Mouse (Mus musculus) heart, embryonic 12.5 days (tissue): ENCODE measurements at regions not wholly inside any gene's neighbourhood (a gene's known extent, or its start where the extent isn't known, plus 50 kb on each side); places are given as distances from the start of the nearest gene placed in this dataset.

Experiments
- ATAC-seq: fragments of 200-750 bp; cut with Nextera tagmentation; 2 replicates; pipeline ENCODE4 v1.8.0; 2017; ENCODE audit warnings: moderate TSS enrichment, moderate library complexity; ENCODE audit not compliant: insufficient number of reproducible peaks, low FRiP score
- H3K27ac ChIP-seq: fragments of 300-500 bp; sonication (generic); 2 replicates; pipeline ENCODE4 v1.5.1; 2016; ENCODE audit warnings: mild to moderate bottlenecking, moderate library complexity; ENCODE audit not compliant: poor library complexity, severe bottlenecking
- H3K27me3 ChIP-seq: fragments of 300-500 bp; sonication (generic); replicated peaks from 2 replicates; pipeline ENCODE4 v1.6.1; 2016; ENCODE audit warnings: mild to moderate bottlenecking, moderate library complexity
- H3K36me3 ChIP-seq: fragments of 300-500 bp; sonication (generic); 2 replicates; pipeline ENCODE4 v1.6.1; 2016; ENCODE audit warnings: mild to moderate bottlenecking, moderate library complexity
- H3K4me1 ChIP-seq: fragments of 300-500 bp; sonication (generic); replicated peaks from 2 replicates; pipeline ENCODE4 v1.6.1; 2016; ENCODE audit warnings: mild to moderate bottlenecking
- H3K4me2 ChIP-seq: fragments of 300-500 bp; sonication (generic); 2 replicates; pipeline ENCODE4 v1.6.1; 2016; ENCODE audit warnings: mild to moderate bottlenecking, moderate library complexity
- H3K4me3 ChIP-seq: fragments of 300-500 bp; sonication (generic); 2 replicates; pipeline ENCODE4 v1.5.1; 2016; ENCODE audit warnings: mild to moderate bottlenecking
- H3K9ac ChIP-seq: fragments of 300-500 bp; sonication (generic); 2 replicates; pipeline ENCODE4 v1.6.1; 2016; ENCODE audit warnings: mild to moderate bottlenecking, moderate library complexity
- H3K9me3 ChIP-seq: fragments of 300-500 bp; sonication (generic); replicated peaks from 2 replicates; pipeline ENCODE4 v1.6.1; 2016; ENCODE audit warnings: mild to moderate bottlenecking, moderate library complexity
- WGBS: fragments of 180-500 bp; shearing (Covaris S2); methylation state at CpG from one replicate; pipeline ENCODE4 v1.1.7; 2016; 5-methylcytosine and 5-hydroxymethylcytosine counted together

DNA sequence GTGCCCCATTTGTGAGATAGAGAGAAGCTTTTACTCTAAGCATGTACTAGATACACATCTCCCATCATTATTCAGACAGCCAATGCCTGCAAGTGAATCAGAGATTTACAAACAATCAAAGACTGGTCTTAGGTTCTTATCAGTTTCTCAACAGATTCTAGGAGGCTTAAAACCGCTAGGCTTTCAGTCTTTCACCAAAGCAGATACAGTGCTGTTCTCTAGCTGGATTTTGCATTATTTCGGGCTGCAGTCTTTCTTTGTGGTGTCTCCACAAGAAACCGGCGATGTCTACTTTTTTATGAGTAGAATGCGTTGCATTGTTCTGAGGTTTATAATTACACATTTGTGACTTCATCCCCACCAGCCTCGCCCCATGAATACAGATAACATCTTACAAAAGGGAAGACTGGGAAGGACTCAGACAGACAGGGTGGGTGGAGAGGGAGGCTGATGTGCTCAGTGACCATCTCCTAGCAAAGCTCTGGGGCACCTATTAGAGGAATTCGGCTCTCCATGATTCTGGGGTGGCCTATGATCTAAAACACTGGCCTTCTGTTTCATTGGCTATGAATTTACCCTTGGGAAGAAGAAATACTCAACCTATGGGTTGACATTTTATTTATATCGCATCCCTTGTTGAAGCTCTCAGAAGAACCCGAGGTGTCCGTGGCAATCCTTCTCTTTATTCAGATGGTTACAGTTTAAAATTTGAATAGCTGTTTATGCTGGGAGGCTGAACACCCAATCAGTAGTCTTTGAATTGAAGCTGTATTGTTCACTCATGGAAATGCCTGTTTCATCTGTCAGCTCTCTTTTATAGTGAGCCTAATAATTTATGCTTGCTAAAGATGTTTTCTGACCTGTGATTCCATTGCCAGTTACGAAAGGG is 343.8 kb downstream of the Tmem161b start:
- no peak for ATAC-seq
- no peaks in the 10 kb centered on the region for H3K27me3 ChIP-seq
- no peaks in the 10 kb centered on the region for H3K9me3 ChIP-seq
- H3K4me1 ChIP-seq, result no peaks in the 10 kb centered on the region
- no peak overlapping the region for H3K9ac ChIP-seq
- WGBS, result 76% methylated on average over 11 of the region's 11 CpGs
- H3K4me2 ChIP-seq, result no peak overlapping the region
- no peaks in the 10 kb centered on the region for H3K36me3 ChIP-seq
- H3K27ac ChIP-seq, result no peak overlapping the region
- no peak overlapping the region for H3K4me3 ChIP-seq

GRCm38 (mm10) chr13:84566533-84566832 is 344.4 kb downstream of the Tmem161b start:
- Histone ChIP-seq H3K36me3 (no peaks in the 10 kb centered on the region), H3K4me2 (no peak overlapping the region), H3K4me3 (no peak overlapping the region), H3K27me3 (no peaks in the 10 kb centered on the region), H3K9me3 (no peaks in the 10 kb centered on the region), H3K4me1 (no peaks in the 10 kb centered on the region), H3K27ac (no peak overlapping the region), H3K9ac (no peak overlapping the region)
- WGBS, result 77% methylated on average over 6 of the region's 6 CpGs
- ATAC-seq, result no peak

GRCm38 (mm10) chr13:84569371-84569770 is 347.3 kb downstream of the Tmem161b start:
- no peak for ATAC-seq
- no peaks in the 10 kb centered on the region for H3K4me1 ChIP-seq
- no peak overlapping the region for H3K9ac ChIP-seq
- H3K4me3 ChIP-seq, result no peak overlapping the region
- H3K27me3 ChIP-seq, result no peaks in the 10 kb centered on the region
- no peaks in the 10 kb centered on the region for H3K36me3 ChIP-seq
- H3K27ac ChIP-seq, result no peak overlapping the region
- no peaks in the 10 kb centered on the region for H3K9me3 ChIP-seq
- no peak overlapping the region for H3K4me2 ChIP-seq

- Histone ChIP-seq H3K27ac (no peak overlapping the region), H3K36me3 (no peaks in the 10 kb centered on the region), H3K9ac (no peak overlapping the region), H3K27me3 (no peaks in the 10 kb centered on the region), H3K4me1 (no peaks in the 10 kb centered on the region), H3K4me3 (no peak overlapping the region), H3K9me3 (no peaks in the 10 kb centered on the region), H3K4me2 (no peak overlapping the region)
- no peak for ATAC-seq
- 81% methylated on average over 2 of the region's 2 CpGs for WGBS
Observed at GRCm38 (mm10) chr13:84570206-84570605, 348.1 kb downstream of the Tmem161b start.

GRCm38 (mm10) chr13:84570984-84571844 is 349.1 kb downstream of the Tmem161b start:
- no peak overlapping the region for H3K9ac ChIP-seq
- no peaks in the 10 kb centered on the region for H3K36me3 ChIP-seq
- no peaks in the 10 kb centered on the region for H3K9me3 ChIP-seq
- no peaks in the 10 kb centered on the region for H3K27me3 ChIP-seq
- H3K4me1 ChIP-seq, result no peaks in the 10 kb centered on the region
- no peak overlapping the region for H3K4me3 ChIP-seq
- peak; percentile 39; the same call in 1 of the 2 replicates for ATAC-seq
- no peak overlapping the region for H3K27ac ChIP-seq
- H3K4me2 ChIP-seq, result no peak overlapping the region
- 35% methylated on average over 10 of the region's 10 CpGs for WGBS

DNA sequence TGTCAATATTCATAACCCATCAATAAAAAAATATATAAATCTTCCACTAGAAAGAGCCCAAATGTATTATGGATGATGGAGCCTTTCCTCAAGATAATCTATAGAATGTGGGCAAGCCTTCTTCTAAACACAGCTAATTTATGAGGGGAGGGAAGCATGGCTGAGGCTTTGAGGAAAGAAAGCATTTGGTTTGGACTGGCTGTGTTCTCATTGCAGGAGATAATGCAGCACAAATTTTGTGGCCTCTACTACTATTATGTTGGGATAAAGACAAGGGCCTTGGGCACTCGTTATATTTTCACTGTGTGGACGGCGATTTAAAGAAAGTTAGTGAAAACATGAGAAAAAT is 349.7 kb downstream of the Tmem161b start:
- WGBS, result 80% methylated on average over 3 of the region's 3 CpGs
- no peak for ATAC-seq

GRCm38 (mm10) chr13:84572231-84572630 is 350.1 kb downstream of the Tmem161b start:
- Histone ChIP-seq H3K4me3 (no peak overlapping the region), H3K9ac (no peak overlapping the region), H3K4me1 (no peaks in the 10 kb centered on the region), H3K36me3 (no peaks in the 10 kb centered on the region), H3K27ac (no peak overlapping the region), H3K27me3 (no peaks in the 10 kb centered on the region), H3K9me3 (no peaks in the 10 kb centered on the region), H3K4me2 (no peak overlapping the region)
- 79% methylated on average over 2 of the region's 2 CpGs for WGBS
- ATAC-seq, result no peak

More for the DNA sequence above, 349.7 kb downstream of the Tmem161b start:
- Histone ChIP-seq H3K4me2 (no peak overlapping the region), H3K9ac (no peak overlapping the region), H3K4me1 (no peaks in the 10 kb centered on the region), H3K36me3 (no peaks in the 10 kb centered on the region), H3K4me3 (no peak overlapping the region), H3K27ac (no peak overlapping the region), H3K27me3 (no peaks in the 10 kb centered on the region), H3K9me3 (no peaks in the 10 kb centered on the region)

DNA sequence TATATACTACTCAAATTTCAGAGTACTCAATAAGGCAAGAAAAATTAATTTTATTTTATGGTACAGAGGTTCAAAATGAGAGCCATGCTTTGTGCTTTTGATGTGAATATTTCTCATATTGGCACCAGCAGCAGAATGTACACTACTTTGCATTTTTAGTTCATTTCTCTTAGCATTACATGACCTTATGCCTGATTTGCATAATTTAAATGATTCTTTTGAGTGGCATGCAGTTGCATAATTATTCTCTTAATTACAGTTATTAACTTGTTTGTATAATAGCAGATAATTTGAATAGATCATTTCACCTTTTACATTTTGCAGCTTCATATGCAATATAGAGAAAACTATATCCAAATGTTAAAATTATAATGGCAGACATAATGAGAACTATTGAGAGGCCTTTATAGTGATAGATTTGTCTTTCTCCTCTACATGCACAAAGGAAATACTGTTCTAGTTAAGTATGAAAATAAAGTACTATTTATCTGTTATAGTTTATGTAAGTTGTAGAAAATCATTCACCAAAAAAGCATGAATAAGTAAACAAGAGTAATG is 374.6 kb downstream of the Tmem161b start:
- H3K9ac ChIP-seq, result no peak overlapping the region
- no peak overlapping the region for H3K4me3 ChIP-seq
- no peak for ATAC-seq
- H3K27me3 ChIP-seq, result no peaks in the 10 kb centered on the region
- H3K9me3 ChIP-seq, result no peaks in the 10 kb centered on the region
- H3K27ac ChIP-seq, result no peak overlapping the region
- H3K36me3 ChIP-seq, result no peaks in the 10 kb centered on the region
- H3K4me1 ChIP-seq, result no peaks in the 10 kb centered on the region
- H3K4me2 ChIP-seq, result no peak overlapping the region

DNA sequence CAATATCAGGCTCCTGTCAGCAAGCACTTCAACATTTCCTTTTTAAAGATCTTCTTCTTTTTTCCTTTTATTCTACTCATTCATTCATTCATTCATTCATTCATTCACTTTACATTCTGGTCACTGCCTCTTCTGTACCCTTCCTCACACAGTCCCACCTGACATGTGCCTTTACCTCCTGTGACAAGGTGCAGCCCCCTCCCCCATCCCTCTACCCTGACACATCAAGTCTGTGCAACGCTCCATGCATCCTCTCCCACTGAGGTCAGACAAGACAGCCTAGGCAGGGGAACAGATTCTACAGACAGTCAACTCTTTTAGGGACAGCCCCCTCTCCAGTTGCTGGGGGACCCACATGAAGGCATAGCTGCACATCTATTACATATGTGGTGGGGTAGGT is 380.5 kb downstream of the Tmem161b start:
- no peak for ATAC-seq

GRCm38 (mm10) chr13:84612497-84612896 is 390.4 kb downstream of the Tmem161b start:
- Histone ChIP-seq H3K9ac (no peak overlapping the region), H3K9me3 (no peaks in the 10 kb centered on the region), H3K4me3 (no peak overlapping the region), H3K4me2 (no peak overlapping the region), H3K36me3 (no peaks in the 10 kb centered on the region), H3K27ac (no peak overlapping the region), H3K4me1 (peaks cover 9% of the 10 kb centered on the region), H3K27me3 (peaks cover 11% of the 10 kb centered on the region)
- peak; percentile 48; the same call in 1 of the 2 replicates for ATAC-seq
- WGBS, result 3% methylated on average over 4 of the region's 4 CpGs

More for the DNA sequence above, 380.5 kb downstream of the Tmem161b start:
- Histone ChIP-seq H3K4me2 (no peak overlapping the region), H3K27ac (no peak overlapping the region), H3K4me3 (no peak overlapping the region), H3K9me3 (no peaks in the 10 kb centered on the region), H3K27me3 (0 out of 2 replicates have a peak, but pooled peaks cover 3% of the 10 kb centered on the region), H3K36me3 (no peaks in the 10 kb centered on the region), H3K4me1 (no peaks in the 10 kb centered on the region), H3K9ac (no peak overlapping the region)
- WGBS, result 82% methylated on average over 1 of the region's 1 CpGs

DNA sequence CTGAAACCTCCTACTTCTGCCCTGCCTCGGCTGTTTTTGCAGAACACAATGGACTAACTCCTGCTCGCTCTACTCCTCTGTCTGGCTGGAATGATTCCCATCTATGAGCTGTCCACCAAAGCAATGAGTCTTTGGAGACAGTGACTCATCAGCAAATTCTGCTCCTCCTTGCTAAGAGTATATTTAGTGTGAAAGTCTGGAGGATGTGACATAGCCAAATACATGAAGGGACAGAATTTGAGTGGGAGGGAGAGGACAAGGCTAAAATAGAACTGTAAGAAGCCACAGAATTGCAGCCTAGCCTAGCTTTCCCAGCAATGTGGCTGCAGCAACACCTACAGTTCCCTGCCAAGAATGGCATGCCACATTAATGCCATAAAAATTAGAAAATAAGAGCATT is 390.9 kb downstream of the Tmem161b start:
- peak; percentile 57; the same call in 1 of the 2 replicates for ATAC-seq
- Histone ChIP-seq H3K9me3 (no peaks in the 10 kb centered on the region), H3K9ac (no peak overlapping the region), H3K4me3 (no peak overlapping the region), H3K4me1 (peaks cover 9% of the 10 kb centered on the region), H3K4me2 (no peak overlapping the region), H3K27me3 (peaks cover 11% of the 10 kb centered on the region), H3K27ac (no peak overlapping the region), H3K36me3 (no peaks in the 10 kb centered on the region)
- WGBS, result 35% methylated on average over 2 of the region's 2 CpGs
